In genomic region chr10:76622411-76622810, GRCm38 (mm10) we compare ENCODE assay signal across 11 mouse cellular contexts. TPM values are rescaled to one million over a fixed set of nuclear protein-coding genes. Genes with fewer than 3 reads are reported as not detected.
DNase-seq lines count a peak whose midpoint lies in the region; ATAC-seq and TF ChIP-seq lines count a peak whose summit lies in the region.
"Had no signal": no experiment of that assay in that cellular context is flagged by ENCODE, and none has a peak within 500 bp of the region (broad histone marks: within the 10 kb centered on the region; RNA-seq: fewer than 3 reads in every experiment).

No protein-coding gene starts in this region.

- peak overlapping the region; percentile 77 for H3K4me3 ChIP-seq in gastrocnemius, adult 2 months
- H3K4me3 ChIP-seq in lung, embryonic 14.5 days (ENCODE audit: low read depth, low read length): peak overlapping the region; percentile 52
- peak overlapping the region; percentile 48 for H3K4me3 ChIP-seq in intestine, embryonic 15.5 days (replicated peaks)
- H3K4me3 ChIP-seq in neural tube, embryonic 13.5 days: peak overlapping the region; percentile 37

- no peak for TF ChIP-seq CTCF in gastrocnemius, adult 2 months (IDR thresholded peaks at IDR 0.05)
- TF ChIP-seq CTCF in lung, embryonic 14.5 days (IDR thresholded peaks at IDR 0.05; ENCODE audit: low read depth): no peak

- peaks cover under 1% of the 10 kb centered on the region; the same call in 1 of the 2 replicates for H3K36me3 ChIP-seq in lung, embryonic 14.5 days (ENCODE audit: insufficient read depth)
- H3K36me3 ChIP-seq in intestine, embryonic 15.5 days: no peaks in the 10 kb centered on the region
- H3K36me3 ChIP-seq in neural tube, embryonic 13.5 days: no peaks in the 10 kb centered on the region

- 60% methylated on average over 4 of the region's 4 CpGs for WGBS in lung, embryonic 14.5 days
- WGBS in intestine, embryonic 15.5 days: 65% methylated on average over 4 of the region's 4 CpGs
- WGBS in neural tube, embryonic 13.5 days: 77% methylated on average over 4 of the region's 4 CpGs

- DNase-seq in gastrocnemius, adult 2 months: no peak
- no peak for DNase-seq in gastrocnemius, postnatal 36 days
- DNase-seq in lung, embryonic 14.5 days: no peak
- DNase-seq in lung, postnatal 10 days: no peak
- no peak for DNase-seq in ovary, adult 18-20 months (ENCODE audit: low spot score)
- DNase-seq in left cerebral cortex, postnatal 36 days (ENCODE audit: low spot score in 2 of 2): no peak
- DNase-seq: kidney, postnatal 36 days had no signal

- H3K27me3 ChIP-seq in lung, embryonic 14.5 days (ENCODE audit: insufficient read depth, low read length): no peaks in the 10 kb centered on the region
- H3K27me3 ChIP-seq in intestine, embryonic 15.5 days (replicated peaks): no peaks in the 10 kb centered on the region
- H3K27me3 ChIP-seq in neural tube, embryonic 13.5 days: no peaks in the 10 kb centered on the region

- ATAC-seq in lung, embryonic 14.5 days (ENCODE audit: insufficient read depth): no peak
- ATAC-seq in intestine, embryonic 15.5 days: no peak
- no peak for ATAC-seq in neural tube, embryonic 13.5 days (ENCODE audit: low read depth)

- peak overlapping the region; percentile 79 for H3K4me2 ChIP-seq in lung, embryonic 14.5 days
- peak overlapping the region; percentile 48 for H3K4me2 ChIP-seq in intestine, embryonic 15.5 days (replicated peaks)
- H3K4me2 ChIP-seq in neural tube, embryonic 13.5 days: peak overlapping the region; percentile 62

- H3K9ac ChIP-seq in lung, embryonic 14.5 days: peak overlapping the region; percentile 67
- peak overlapping the region; percentile 73 for H3K9ac ChIP-seq in intestine, embryonic 15.5 days
- peak overlapping the region; percentile 68; the same call in 1 of the 2 replicates for H3K9ac ChIP-seq in neural tube, embryonic 13.5 days

- H3K27ac ChIP-seq in gastrocnemius, adult 2 months: peak overlapping the region; percentile 91
- peak overlapping the region; percentile 74; the same call in 1 of the 2 replicates for H3K27ac ChIP-seq in lung, embryonic 14.5 days (ENCODE audit: low read depth)
- H3K27ac ChIP-seq in intestine, embryonic 15.5 days: peak overlapping the region; percentile 79; the same call in 1 of the 2 replicates
- H3K27ac ChIP-seq in neural tube, embryonic 13.5 days (replicated peaks): no peak overlapping the region
- H3K27ac ChIP-seq: macrophage had no signal

- H3K9me3 ChIP-seq in lung, embryonic 14.5 days (ENCODE audit: low read depth, low read length): no peaks in the 10 kb centered on the region
- H3K9me3 ChIP-seq in intestine, embryonic 15.5 days: no peaks in the 10 kb centered on the region
- no peaks in the 10 kb centered on the region for H3K9me3 ChIP-seq in neural tube, embryonic 13.5 days

- peaks cover 16% of the 10 kb centered on the region for H3K4me1 ChIP-seq in lung, embryonic 14.5 days (ENCODE audit: insufficient read depth)
- peaks cover 14% of the 10 kb centered on the region for H3K4me1 ChIP-seq in intestine, embryonic 15.5 days (replicated peaks)
- H3K4me1 ChIP-seq in neural tube, embryonic 13.5 days (replicated peaks): peaks cover 10% of the 10 kb centered on the region

- intact Hi-C loops in gastrocnemius, adult 2 months (cut with DNase I): loop anchor here (10.0 kb wide), 1 partner anchor 158 kb away; the partner anchor contains the start of genes Mcm3ap and Ybey
- intact Hi-C loops in gastrocnemius, postnatal 36 days (cut with DNase I): loop anchor here (2.0 to 5.0 kb wide), 3 partner anchors 40 to 155 kb away; partner anchors contain the start of genes Mcm3ap and Ybey
- intact Hi-C loops in left cerebral cortex, postnatal 36 days (cut with DNase I): loop anchor here (2.0 to 10.0 kb wide), 2 partner anchors 112 to 168 kb away; no protein-coding TSS in a partner anchor

RNA-seq across cellular contexts. Expression of gene Col6a2, which starts 1.0 kb away (rescaled TPM):
- total RNA-seq in gastrocnemius, adult 2 months (2021): 10 to 100 TPM; 28.5 to 59.5 TPM
- total RNA-seq in gastrocnemius, postnatal 36 days (2021): 10 to 100 TPM; 69.4 to 92.0 TPM
- polyA plus RNA-seq in lung, embryonic 14.5 days (2014; fragmentation: Nextera tagmentation; extraction: Ambion mirVana): 168 and 170 TPM in 2 replicates
- 274 and 282 TPM in 2 replicates for polyA plus RNA-seq in intestine, embryonic 15.5 days (2015; fragmentation: Nextera tagmentation; extraction: Ambion mirVana)
- polyA plus RNA-seq in neural tube, embryonic 13.5 days (2015; fragmentation: Nextera tagmentation; extraction: Ambion mirVana): 31.7 and 35.0 TPM in 2 replicates
- 10 to 100 TPM in 1 of 2 experiments, 1 to 10 TPM in 1; 7.4 to 10.1 TPM for total RNA-seq in left cerebral cortex, postnatal 36 days (2021)

RNA-seq across cellular contexts. Expression of gene Ftcd, which starts 47.0 kb away (rescaled TPM):
- total RNA-seq in gastrocnemius, adult 2 months (2021): not detected
- not detected for total RNA-seq in gastrocnemius, postnatal 36 days (2021)
- 0.12 TPM in 1 of 2 replicates, not detected in the other for polyA plus RNA-seq in lung, embryonic 14.5 days (2014; fragmentation: Nextera tagmentation; extraction: Ambion mirVana)
- polyA plus RNA-seq in intestine, embryonic 15.5 days (2015; fragmentation: Nextera tagmentation; extraction: Ambion mirVana): 0.64 and 1.3 TPM in 2 replicates
- not detected in 2 replicates for polyA plus RNA-seq in neural tube, embryonic 13.5 days (2015; fragmentation: Nextera tagmentation; extraction: Ambion mirVana)
- not detected for total RNA-seq in left cerebral cortex, postnatal 36 days (2021)
- total RNA-seq: common myeloid progenitor, adult 5-6 weeks had no signal
- polyA plus RNA-seq: macrophage had no signal
